Mouse (Mus musculus) embryonic facial prominence, embryonic 13.5 days (tissue): Measurements from ENCODE around the gene Azin2. TPM values are rescaled to one million over a fixed set of nuclear protein-coding genes. Genes with fewer than 3 reads are reported as not detected.
A peak's percentile ranks its signal among the peaks of the same experiment; 100 is the strongest.

Experiments
- ATAC-seq: fragments of 200-750 bp; cut with Nextera tagmentation; 2 replicates; pipeline ENCODE4 v1.8.0; 2017; ENCODE audit warnings: low read depth; ENCODE audit not compliant: insufficient number of reproducible peaks, insufficient read depth, low FRiP score, low TSS enrichment
- H3K27ac ChIP-seq: fragments of 300-500 bp; sonication (generic); 2 replicates; pipeline ENCODE4 v1.5.1; 2015; ENCODE audit warnings: moderate library complexity, mild to moderate bottlenecking, inconsistent platforms
- H3K27me3 ChIP-seq: fragments of 300-500 bp; sonication (generic); 2 replicates; pipeline ENCODE4 v1.6.1; 2015; ENCODE audit warnings: mild to moderate bottlenecking, inconsistent platforms
- H3K36me3 ChIP-seq: fragments of 300-500 bp; sonication (generic); 2 replicates; pipeline ENCODE4 v1.6.1; 2015; ENCODE audit warnings: mild to moderate bottlenecking, inconsistent platforms
- H3K4me1 ChIP-seq: fragments of 300-500 bp; sonication (generic); 2 replicates; pipeline ENCODE4 v1.6.1; 2015; ENCODE audit warnings: inconsistent platforms
- H3K4me2 ChIP-seq: fragments of 300-500 bp; sonication (generic); 2 replicates; pipeline ENCODE4 v1.6.1; 2015; ENCODE audit warnings: moderate library complexity, mild to moderate bottlenecking, inconsistent platforms
- H3K4me3 ChIP-seq: fragments of 300-500 bp; sonication (generic); 2 replicates; pipeline ENCODE4 v1.5.1; 2015; ENCODE audit warnings: mild to moderate bottlenecking, inconsistent platforms
- H3K9ac ChIP-seq: fragments of 300-500 bp; sonication (generic); 2 replicates; pipeline ENCODE4 v1.6.1; 2015; ENCODE audit warnings: mild to moderate bottlenecking, inconsistent platforms
- H3K9me3 ChIP-seq: fragments of 300-500 bp; sonication (generic); 2 replicates; pipeline ENCODE4 v1.6.1; 2016; ENCODE audit warnings: inconsistent platforms
- WGBS: fragments of 180-500 bp; shearing (Covaris S2); methylation state at CpG from one replicate; pipeline ENCODE4 v1.1.7; 2015; ENCODE audit warnings: mixed read lengths; 5-methylcytosine and 5-hydroxymethylcytosine counted together
- polyA plus RNA-seq: library from polyadenylated mRNA; unstranded; fragments of >200 nt; fragmentation: Nextera tagmentation; extraction: Ambion mirVana; gene quantifications from 2 replicates; pipeline ENCODE4 v1.2.1, GENCODE M21; 2015

The Azin2 gene
- polyA plus RNA-seq, 1 experiment from 2014 or later = 31.5 TPM

DNA sequence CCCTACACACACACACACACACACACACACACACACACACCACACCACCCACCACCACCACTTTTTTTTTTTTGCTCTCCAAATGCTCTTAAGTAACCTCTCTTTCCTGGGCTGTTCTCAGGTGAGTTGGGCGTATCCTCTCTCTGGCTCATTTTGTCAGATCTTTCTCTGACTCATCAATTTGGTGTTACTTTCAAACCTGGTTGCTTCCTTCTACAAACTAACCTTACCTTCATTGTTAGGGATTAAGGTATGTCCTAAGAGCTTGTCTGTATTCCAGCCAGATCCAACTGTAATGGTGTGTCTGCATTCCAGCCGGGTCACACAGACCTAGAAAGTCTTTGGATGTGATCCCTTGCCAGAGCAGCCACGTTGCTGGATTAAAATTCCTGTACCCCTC lies 15.0 kb upstream of the Azin2 start:
- H3K9ac ChIP-seq = no peak overlapping the region
- H3K4me1 ChIP-seq = no peaks in the 10 kb centered on the region
- H3K4me2 ChIP-seq = no peak overlapping the region
- H3K4me3 ChIP-seq = no peak overlapping the region
- no peaks in the 10 kb centered on the region for H3K27me3 ChIP-seq
- no peaks in the 10 kb centered on the region for H3K36me3 ChIP-seq
- WGBS = 60% methylated on average over 3 of the region's 3 CpGs
- no peaks in the 10 kb centered on the region for H3K9me3 ChIP-seq
- ATAC-seq = no peak
- H3K27ac ChIP-seq = no peak overlapping the region

DNA sequence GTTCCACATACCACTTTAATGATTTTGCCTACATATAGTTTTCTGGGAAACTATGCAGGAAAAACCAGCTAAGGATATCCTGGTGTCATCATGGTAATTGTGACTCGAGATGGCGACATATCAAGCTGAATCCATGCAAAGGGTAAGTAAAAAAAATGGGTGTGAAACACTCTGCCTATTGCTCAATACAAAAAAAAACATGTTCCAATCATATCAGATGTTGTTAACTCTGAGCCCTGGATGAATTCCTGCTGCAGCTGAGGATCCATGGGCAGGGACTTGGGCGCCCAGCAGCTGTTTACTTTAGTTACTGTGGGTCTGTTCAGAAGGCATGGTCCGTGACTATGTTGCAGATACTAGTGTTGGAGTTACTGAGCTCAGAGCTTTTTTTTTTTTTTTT lies 14.3 kb upstream of the Azin2 start:
- Histone ChIP-seq H3K9ac (no peak overlapping the region), H3K36me3 (no peaks in the 10 kb centered on the region), H3K4me2 (no peak overlapping the region), H3K4me1 (no peaks in the 10 kb centered on the region), H3K27ac (no peak overlapping the region), H3K4me3 (no peak overlapping the region), H3K9me3 (no peaks in the 10 kb centered on the region), H3K27me3 (no peaks in the 10 kb centered on the region)
- no peak for ATAC-seq
- WGBS = 87% methylated on average over 4 of the region's 4 CpGs

DNA sequence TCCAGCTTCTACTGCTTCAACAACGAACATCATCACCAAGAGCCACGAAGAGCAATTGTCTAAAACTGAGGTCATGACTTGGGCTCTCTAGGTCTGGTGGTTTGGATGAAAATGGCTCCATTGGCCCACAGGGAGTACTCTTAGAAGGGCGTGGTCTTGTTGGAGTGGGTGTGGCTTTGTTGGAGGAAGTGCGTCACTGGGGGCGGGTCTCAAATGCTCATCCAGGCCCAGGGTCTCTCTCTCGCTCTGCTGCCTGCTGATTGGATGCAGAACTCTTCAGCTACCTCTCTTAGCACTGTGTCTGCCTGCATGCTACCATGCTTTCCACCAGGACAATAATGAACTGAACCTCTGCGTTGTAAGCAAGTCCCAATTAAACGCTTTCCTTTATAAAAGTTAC lies 12.4 kb upstream of the Azin2 start:
- H3K27me3 ChIP-seq = no peaks in the 10 kb centered on the region
- H3K4me2 ChIP-seq = no peak overlapping the region
- H3K9me3 ChIP-seq = no peaks in the 10 kb centered on the region
- no peak for ATAC-seq
- no peak overlapping the region for H3K27ac ChIP-seq
- 85% methylated on average over 8 of the region's 8 CpGs for WGBS
- no peaks in the 10 kb centered on the region for H3K36me3 ChIP-seq
- H3K9ac ChIP-seq = no peak overlapping the region
- no peaks in the 10 kb centered on the region for H3K4me1 ChIP-seq
- no peak overlapping the region for H3K4me3 ChIP-seq

DNA sequence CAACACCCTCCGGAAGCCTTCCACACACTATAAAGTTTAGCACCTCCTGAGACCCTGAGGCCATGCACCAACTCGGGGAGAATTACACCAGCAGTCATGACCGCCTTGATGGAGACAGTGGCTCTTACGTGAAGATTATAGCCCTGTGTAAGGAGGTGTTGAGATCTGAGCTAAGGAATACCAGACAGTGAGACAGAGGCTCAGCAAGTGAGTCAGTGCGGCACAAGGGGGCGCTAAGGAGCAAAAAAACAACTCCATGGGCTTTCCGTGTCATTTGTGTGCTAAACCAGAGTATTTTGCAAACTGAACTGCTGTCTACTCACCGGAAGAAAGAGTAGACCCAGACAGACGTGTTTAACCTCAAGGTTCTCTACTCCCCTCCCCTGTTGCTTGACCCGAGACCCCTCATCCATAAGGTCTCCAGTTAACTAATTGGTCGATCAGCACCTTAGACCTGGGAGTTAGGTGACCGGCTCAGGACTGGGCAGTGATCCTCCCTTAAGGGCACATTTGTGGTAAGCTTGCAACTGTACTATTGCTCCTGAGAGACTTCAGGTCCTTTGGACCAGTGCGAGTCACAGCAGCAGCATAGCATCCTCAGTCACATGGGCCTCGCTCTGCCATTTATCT lies 8.9 kb upstream of the Azin2 start:
- H3K9ac ChIP-seq = no peak overlapping the region
- 0 out of 2 replicates have a peak, but pooled peaks have one; percentile 43 for ATAC-seq
- H3K27ac ChIP-seq = no peak overlapping the region
- H3K27me3 ChIP-seq = no peaks in the 10 kb centered on the region
- H3K4me3 ChIP-seq = no peak overlapping the region
- no peaks in the 10 kb centered on the region for H3K9me3 ChIP-seq
- no peak overlapping the region for H3K4me2 ChIP-seq
- no peaks in the 10 kb centered on the region for H3K36me3 ChIP-seq
- peaks cover 10% of the 10 kb centered on the region for H3K4me1 ChIP-seq
- 41% methylated on average over 14 of the region's 14 CpGs for WGBS

DNA sequence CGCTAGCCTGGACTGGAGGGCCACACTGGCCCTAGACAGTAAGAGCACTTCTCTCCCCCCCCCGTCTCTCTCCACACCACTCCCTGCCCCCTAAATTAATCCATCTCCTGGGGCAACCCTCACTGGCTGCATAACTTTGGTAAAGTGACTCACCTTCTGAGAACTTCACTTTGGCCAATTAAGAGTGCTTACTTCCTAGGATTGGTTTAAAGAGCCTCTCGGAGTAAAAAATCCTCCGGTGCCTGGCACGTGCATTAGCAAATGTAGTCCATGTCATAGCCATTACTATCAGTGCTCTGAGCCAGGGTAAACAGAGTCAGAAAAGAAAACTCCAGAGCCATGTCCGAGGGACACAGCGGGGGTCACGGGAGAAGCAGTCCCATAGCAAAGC lies 8.2 kb upstream of the Azin2 start:
- H3K4me3 ChIP-seq = no peak overlapping the region
- WGBS = 77% methylated on average over 7 of the region's 8 CpGs
- no peak for ATAC-seq

DNA sequence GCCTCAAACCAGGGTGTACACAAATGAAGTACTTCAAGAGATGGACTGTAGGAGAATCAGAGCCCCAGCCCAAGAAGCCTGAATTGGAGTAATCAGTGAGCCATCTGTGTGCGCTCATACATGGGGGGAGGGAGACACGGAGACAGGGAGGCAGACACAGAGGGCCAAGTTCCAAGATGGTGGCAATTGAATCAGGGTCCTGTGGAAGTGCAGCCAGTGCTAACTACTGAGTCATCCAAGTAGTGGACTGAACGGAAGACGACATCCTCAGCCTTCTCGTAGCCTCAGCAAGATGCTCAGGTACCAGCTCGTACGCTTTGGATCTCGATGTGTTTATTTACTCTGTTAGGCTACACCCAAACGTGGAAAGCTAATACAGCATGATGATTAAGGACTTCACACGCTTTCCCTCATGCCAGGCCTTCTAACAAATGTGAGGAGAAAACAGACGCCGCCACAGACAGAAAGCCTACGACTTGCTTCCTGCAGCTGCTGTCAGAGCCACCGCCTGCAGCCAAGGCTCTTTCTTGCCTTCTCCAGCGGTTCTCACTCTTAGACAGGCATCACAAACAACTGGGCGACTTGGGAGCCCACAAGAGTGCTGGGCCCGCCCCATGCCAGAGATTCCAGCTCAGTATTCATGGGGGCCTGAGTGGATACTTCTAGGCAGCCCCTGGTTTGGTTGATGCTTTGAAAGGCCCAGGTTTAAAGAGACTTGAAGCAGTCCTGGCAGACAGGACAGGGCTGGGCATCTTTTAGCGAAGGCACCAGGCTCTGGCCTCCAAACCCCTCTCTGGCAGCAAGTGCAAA lies 7.6 kb upstream of the Azin2 start:
- H3K36me3 ChIP-seq = no peaks in the 10 kb centered on the region
- peaks cover 10% of the 10 kb centered on the region for H3K4me1 ChIP-seq
- H3K27ac ChIP-seq = 0 out of 2 replicates have a peak overlapping the region, but pooled peaks have one; percentile 16
- no peaks in the 10 kb centered on the region for H3K9me3 ChIP-seq
- no peak overlapping the region for H3K4me3 ChIP-seq
- no peak for ATAC-seq
- H3K9ac ChIP-seq = no peak overlapping the region
- no peaks in the 10 kb centered on the region for H3K27me3 ChIP-seq
- no peak overlapping the region for H3K4me2 ChIP-seq
- 69% methylated on average over 18 of the region's 18 CpGs for WGBS

More for the DNA sequence above, 8.2 kb upstream of the Azin2 start:
- Histone ChIP-seq H3K27ac (no peak overlapping the region), H3K4me2 (no peak overlapping the region), H3K27me3 (no peaks in the 10 kb centered on the region), H3K9ac (no peak overlapping the region), H3K9me3 (no peaks in the 10 kb centered on the region), H3K4me1 (peaks cover 10% of the 10 kb centered on the region), H3K36me3 (no peaks in the 10 kb centered on the region)

DNA sequence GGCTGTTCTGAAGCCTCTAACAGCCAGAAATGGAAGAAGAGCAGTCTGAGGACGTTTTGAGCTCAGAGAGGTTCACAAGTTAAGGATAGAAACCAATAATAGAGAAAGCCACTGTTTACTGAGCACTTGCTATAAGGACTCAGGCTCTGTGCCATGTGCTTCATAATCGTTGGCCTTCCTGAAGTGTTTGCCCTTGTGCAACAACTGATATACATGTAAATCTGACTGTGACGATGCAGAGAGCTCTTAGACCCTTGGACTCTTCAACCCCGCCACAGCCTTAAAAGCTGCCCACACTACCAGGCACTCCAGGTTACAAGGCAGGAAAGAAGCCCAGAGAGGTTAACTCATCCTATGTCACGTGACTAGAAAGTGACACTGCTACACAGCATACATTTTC lies 6.8 kb upstream of the Azin2 start:
- H3K4me1 ChIP-seq = peaks cover 10% of the 10 kb centered on the region
- H3K9me3 ChIP-seq = no peaks in the 10 kb centered on the region
- WGBS = 74% methylated on average over 5 of the region's 5 CpGs
- no peak for ATAC-seq
- no peaks in the 10 kb centered on the region for H3K27me3 ChIP-seq
- no peak overlapping the region for H3K4me3 ChIP-seq
- H3K36me3 ChIP-seq = no peaks in the 10 kb centered on the region
- no peak overlapping the region for H3K27ac ChIP-seq
- H3K9ac ChIP-seq = no peak overlapping the region
- H3K4me2 ChIP-seq = no peak overlapping the region

DNA sequence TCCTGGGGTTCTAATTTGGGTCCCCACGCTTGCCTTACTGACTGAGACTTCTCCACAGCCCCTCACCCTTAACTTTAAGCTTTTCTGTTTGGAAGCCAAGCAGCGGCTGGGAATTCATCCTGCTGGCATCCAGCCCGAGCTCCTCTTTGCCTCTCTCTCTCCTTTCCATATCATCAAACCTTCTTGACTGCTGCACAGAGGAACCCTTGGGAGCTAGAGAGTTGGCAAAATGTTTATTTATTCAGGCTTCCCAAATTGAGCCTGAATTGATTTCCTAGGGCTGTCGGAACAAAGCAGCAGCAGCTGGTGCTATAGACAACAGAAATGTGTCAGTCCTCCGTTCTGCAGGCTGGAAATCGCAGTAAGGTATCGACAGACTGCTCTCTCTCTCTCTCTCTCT lies 4.5 kb upstream of the Azin2 start:
- Histone ChIP-seq H3K4me3 (no peak overlapping the region), H3K27me3 (no peaks in the 10 kb centered on the region), H3K36me3 (no peaks in the 10 kb centered on the region), H3K4me1 (peaks cover 16% of the 10 kb centered on the region), H3K9me3 (no peaks in the 10 kb centered on the region), H3K4me2 (0 out of 2 replicates have a peak overlapping the region, but pooled peaks have one; percentile 1), H3K9ac (no peak overlapping the region), H3K27ac (peak overlapping the region; percentile 44; the same call in 1 of the 2 replicates)
- WGBS = 39% methylated on average over 7 of the region's 7 CpGs
- no peak for ATAC-seq

DNA sequence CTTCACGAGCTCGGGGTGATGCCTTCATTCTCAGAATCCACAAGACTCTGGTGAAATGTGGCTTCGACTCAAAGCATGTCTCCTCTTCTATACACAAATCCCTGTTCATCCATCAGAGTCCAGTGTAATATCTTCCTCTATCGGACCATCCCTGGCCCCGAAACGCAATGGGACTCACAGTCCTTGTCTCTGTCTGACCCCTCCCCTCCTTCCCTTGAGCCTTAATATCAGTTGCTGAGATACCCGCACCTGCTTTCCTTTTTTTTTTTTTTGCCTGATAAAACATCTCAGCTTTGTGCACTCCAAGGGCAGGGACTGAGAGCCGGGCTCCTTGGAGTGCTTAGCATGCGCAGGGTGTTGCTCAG lies 666 bp upstream of the Azin2 start:
- 7% methylated on average over 9 of the region's 9 CpGs for WGBS
- ATAC-seq = no peak

DNA sequence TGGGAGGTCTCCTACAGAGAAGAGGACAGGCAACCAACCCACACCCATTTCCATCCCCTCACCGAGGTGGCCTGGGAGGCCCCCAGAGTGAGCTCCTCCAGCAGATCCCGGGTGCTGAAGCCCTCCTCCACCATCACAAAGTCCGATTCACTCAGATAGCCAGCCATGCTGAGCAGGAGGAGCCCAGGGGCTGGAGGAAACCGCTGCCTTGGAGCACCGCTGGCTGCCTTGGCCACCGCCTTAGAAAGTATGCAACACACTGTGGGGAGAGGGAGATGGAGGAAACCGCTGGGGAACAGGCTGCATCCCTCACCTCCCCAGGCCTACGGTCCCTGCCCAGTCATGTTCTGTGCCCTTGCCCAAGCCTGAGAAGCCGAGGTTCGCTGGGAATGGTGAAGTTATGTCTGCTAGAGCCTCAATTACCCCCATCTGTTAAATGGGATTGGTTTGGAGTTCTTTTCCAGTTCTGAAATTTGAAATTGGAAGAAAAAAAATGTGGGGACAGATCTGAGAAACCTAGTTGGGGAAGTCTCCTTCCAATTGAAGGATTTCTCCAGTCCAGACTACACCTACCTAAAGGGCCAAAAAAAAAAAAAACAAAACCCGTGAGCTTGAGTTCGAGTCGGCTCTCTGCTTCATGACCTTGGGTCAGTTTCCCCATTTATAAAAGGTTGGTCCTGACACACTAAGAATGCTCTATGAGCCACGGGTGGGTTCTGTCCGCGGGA lies 777 bp downstream of the Azin2 start:
- H3K4me1 ChIP-seq = peaks cover 53% of the 10 kb centered on the region
- H3K36me3 ChIP-seq = no peaks in the 10 kb centered on the region
- no peaks in the 10 kb centered on the region for H3K9me3 ChIP-seq
- no peak for ATAC-seq
- no peaks in the 10 kb centered on the region for H3K27me3 ChIP-seq
- H3K9ac ChIP-seq = peak overlapping the region; percentile 85
- 4% methylated on average over 16 of the region's 16 CpGs for WGBS
- peak overlapping the region; percentile 66 for H3K4me3 ChIP-seq
- H3K27ac ChIP-seq = peak overlapping the region; percentile 55; the same call in 1 of the 2 replicates
- H3K4me2 ChIP-seq = peak overlapping the region; percentile 75

More for the DNA sequence above, 666 bp upstream of the Azin2 start:
- H3K4me3 ChIP-seq = peak overlapping the region; percentile 66
- H3K4me2 ChIP-seq = peak overlapping the region; percentile 75
- H3K9ac ChIP-seq = peak overlapping the region; percentile 85
- no peaks in the 10 kb centered on the region for H3K36me3 ChIP-seq
- no peaks in the 10 kb centered on the region for H3K27me3 ChIP-seq
- H3K4me1 ChIP-seq = peaks cover 52% of the 10 kb centered on the region
- no peaks in the 10 kb centered on the region for H3K9me3 ChIP-seq
- peak overlapping the region; percentile 92 for H3K27ac ChIP-seq

DNA sequence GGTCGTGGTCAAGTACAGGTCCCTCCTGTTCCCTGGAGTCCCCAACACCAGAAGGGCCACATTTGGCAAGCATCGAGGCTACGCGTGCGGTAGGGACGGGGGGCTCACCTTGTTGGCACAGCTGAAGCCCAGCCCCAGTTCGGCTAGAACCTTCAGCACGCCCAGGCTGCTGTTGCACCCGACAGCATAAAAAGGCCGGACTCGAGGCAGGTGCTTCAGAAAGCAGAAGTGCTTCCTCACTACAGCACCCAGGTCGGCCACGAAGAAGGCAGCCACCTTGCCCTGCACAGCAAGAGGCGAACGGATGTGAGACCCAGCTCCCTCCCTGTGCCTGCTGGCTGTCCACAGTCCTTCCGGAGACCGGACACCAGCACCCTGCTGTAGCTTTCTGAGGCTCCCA lies 2.6 kb downstream of the Azin2 start:
- Histone ChIP-seq H3K9me3 (no peaks in the 10 kb centered on the region), H3K4me1 (peaks cover 52% of the 10 kb centered on the region), H3K36me3 (no peaks in the 10 kb centered on the region), H3K27ac (peak overlapping the region; percentile 48; the same call in 1 of the 2 replicates), H3K4me3 (no peak overlapping the region), H3K27me3 (0 out of 2 replicates have a peak, but pooled peaks cover 2% of the 10 kb centered on the region), H3K9ac (no peak overlapping the region), H3K4me2 (peak overlapping the region; percentile 1; the same call in 1 of the 2 replicates)
- no peak for ATAC-seq
- WGBS = 86% methylated on average over 17 of the region's 17 CpGs
